Mouse (Mus musculus): ENCODE results near the gene Wiz.

GRCm38 (mm10) chr17:32368991-32369578 is 20.2 kb downstream of the Wiz start:
- TF ChIP-seq CTCF (IDR thresholded peaks at IDR 0.05; ENCODE audit: borderline replicate concordance, insufficient read depth, low read depth, low read length) (no peak), POLR2A (IDR thresholded peaks at IDR 0.05; ENCODE audit: borderline replicate concordance, insufficient read depth, low read length) (no peak)
